Mouse (Mus musculus) skeletal muscle tissue, adult 2 months (tissue): ENCODE measurements around the gene Slxl1.
"Not testable (repeated sequence)": the region's sequence is repeated elsewhere in the genome, so short reads cannot be mapped to it uniquely, and the experiment has no call there.

Experiments used
- DNase-seq: peaks from one replicate; pipeline ENCODE4 v3.0.0-alpha.2; 2012; ENCODE audit warnings: low read depth, low spot score

The Slxl1 gene

DNA sequence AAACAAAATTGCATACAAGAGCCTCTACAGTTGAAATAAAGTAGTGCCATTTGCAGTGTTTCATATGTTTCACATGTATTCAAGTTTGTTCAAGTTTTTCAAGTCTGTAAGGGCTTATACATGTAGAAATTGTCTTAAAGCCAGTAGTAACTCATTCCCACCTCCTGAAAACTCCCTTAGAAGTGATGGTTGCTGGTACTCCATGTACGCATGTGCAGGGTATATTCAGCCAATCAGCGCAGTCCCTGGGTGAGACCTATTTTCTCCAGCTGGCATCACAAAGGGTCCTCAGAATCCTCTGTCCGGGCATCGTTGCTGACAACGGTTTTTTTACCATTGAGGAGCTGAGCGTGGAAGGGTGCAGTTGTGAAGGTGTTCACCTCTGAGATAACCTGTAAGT lies at the start of gene Slxl1:
Gene Slxl1 (plus strand): TSS at position 301 of the 400 bp plus-strand sequence.
- not testable (repeated sequence) for DNase-seq
